Mouse (Mus musculus): ENCODE measurements around the gene Mt2. TPM values are rescaled to one million over a fixed set of nuclear protein-coding genes. Genes with fewer than 3 reads are reported as not detected.
A peak's percentile ranks its signal among the peaks of the same experiment; 100 is the strongest.

Mt2 gene
- polyA plus RNA-seq, 2 experiments, result 1,576 to 2,197 TPM

DNA sequence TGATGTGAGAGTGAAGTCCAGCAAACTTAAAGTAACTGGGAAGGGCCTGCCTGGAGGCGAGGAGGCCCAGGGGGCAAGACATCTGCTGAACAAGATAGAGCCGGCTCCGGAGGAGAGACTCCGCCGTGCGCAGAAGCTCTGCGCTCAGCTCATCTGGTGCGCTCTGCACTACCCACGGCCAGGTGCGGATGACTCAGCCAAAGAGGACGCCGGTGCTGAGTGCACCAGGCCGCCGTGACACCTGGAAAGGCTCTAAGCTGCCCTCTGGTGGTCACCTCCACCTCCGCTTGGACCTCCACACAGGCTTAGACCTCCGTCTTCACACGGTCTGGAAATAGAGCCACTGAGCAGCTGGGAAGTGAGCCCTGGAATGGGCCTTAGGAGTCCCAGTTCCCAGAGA, 14.1 kb downstream of the Mt2 start:
- DNase-seq (ENCODE audit: low read depth in 3 of 3, low spot score in 3 of 3) (peak; percentile 79 to 93 (median 80)), ATAC-seq (ENCODE audit: insufficient read depth) (peak; percentile 84)
- H3K9ac ChIP-seq (replicated peaks), result peak overlapping the region; percentile 75
- no peaks in the 10 kb centered on the region for H3K36me3 ChIP-seq (replicated peaks; ENCODE audit: control insufficient read depth, insufficient read depth, low read depth)
- peaks cover 68 to 75% of the 10 kb centered on the region in 2 experiments for H3K4me1 ChIP-seq (replicated peaks; ENCODE audit: control insufficient read depth in 2 of 2, insufficient read depth in 2 of 2, low read length in 1 of 2)
- peak overlapping the region; percentile 97 for H3K27ac ChIP-seq
- peak overlapping the region; percentile 44 for H3K4me3 ChIP-seq (ENCODE audit: insufficient read depth in 1 of 2, low read depth in 2 of 2, low read length in 2 of 2)
- H3K9me3 ChIP-seq (ENCODE audit: control insufficient read depth, low read length), result no peaks in the 10 kb centered on the region
- H3K27me3 ChIP-seq (ENCODE audit: control insufficient read depth, insufficient read depth, low read length), result no peaks in the 10 kb centered on the region; the same call in 1 of the 2 replicates
- H3K4me2 ChIP-seq (ENCODE audit: low read depth), result peak overlapping the region; percentile 80
- 1% methylated on average over 17 of the region's 17 CpGs for WGBS (ENCODE audit: insufficient replicate concordance)
- peak; percentile 82 for TF ChIP-seq EP300 (IDR thresholded peaks at IDR 0.05; ENCODE audit: low read depth)
- peak; percentile 97 for TF ChIP-seq CTCF (IDR thresholded peaks at IDR 0.05; ENCODE audit: low read depth)

DNA sequence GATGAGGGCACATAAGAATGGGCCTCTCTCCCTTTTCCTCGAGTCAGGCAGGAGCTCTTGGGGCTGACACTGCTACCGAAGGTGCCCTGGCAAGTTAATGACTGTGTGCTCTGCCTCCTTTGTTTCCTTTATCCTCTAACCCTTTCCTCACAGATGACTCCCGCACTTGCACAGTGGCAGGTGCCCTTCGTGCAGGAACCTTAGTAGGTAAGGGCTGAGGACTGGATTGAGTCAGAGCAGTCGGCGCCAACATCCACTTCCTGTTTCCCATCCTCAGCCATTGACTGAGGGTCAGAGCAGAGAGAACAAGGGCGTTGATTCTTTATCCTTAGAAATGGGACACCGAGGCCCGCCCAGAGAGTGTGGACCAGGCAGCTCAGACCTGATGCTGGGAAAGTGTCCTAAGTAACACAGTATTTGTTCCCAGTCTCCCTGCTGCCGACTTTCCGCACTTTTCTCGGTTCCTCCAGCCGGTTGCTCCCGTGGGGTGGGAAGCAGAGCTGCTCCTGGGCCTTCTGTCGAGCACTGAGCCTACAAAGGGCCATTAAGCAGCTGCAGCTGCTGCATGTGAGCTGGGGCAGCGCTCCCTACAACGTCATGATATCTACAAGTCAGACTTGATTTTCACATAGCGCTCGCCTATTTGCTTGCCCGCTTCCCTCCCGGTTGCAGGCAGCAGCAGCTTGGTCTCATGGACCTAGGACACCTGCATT, 15.0 kb downstream of the Mt2 start:
- no peak for TF ChIP-seq CTCF (IDR thresholded peaks at IDR 0.05; ENCODE audit: low read depth)
- no peak for TF ChIP-seq EP300 (IDR thresholded peaks at IDR 0.05; ENCODE audit: low read depth)
- 39% methylated on average over 21 of the region's 21 CpGs for WGBS (ENCODE audit: insufficient replicate concordance)
- Histone ChIP-seq H3K4me3 (ENCODE audit: insufficient read depth in 1 of 2, low read depth in 2 of 2, low read length in 2 of 2) (peak overlapping the region in 1 of 2 experiments; percentile 44; a peak in 2 of 4 replicates), H3K9me3 (ENCODE audit: control insufficient read depth, low read length) (no peaks in the 10 kb centered on the region), H3K36me3 (replicated peaks; ENCODE audit: control insufficient read depth, insufficient read depth, low read depth) (no peaks in the 10 kb centered on the region), H3K9ac (replicated peaks) (peak overlapping the region; percentile 75), H3K4me2 (ENCODE audit: low read depth) (peak overlapping the region; percentile 80), H3K27me3 (ENCODE audit: control insufficient read depth, insufficient read depth, low read length) (no peaks in the 10 kb centered on the region; the same call in 1 of the 2 replicates), H3K27ac (peak overlapping the region; percentile 97), H3K4me1 (replicated peaks; ENCODE audit: control insufficient read depth in 2 of 2, insufficient read depth in 2 of 2, low read length in 1 of 2) (peaks cover 64 to 69% of the 10 kb centered on the region in 2 experiments)
- DNase-seq (ENCODE audit: low read depth in 3 of 3, low spot score in 3 of 3) (no peak), ATAC-seq (ENCODE audit: insufficient read depth) (no peak)

DNA sequence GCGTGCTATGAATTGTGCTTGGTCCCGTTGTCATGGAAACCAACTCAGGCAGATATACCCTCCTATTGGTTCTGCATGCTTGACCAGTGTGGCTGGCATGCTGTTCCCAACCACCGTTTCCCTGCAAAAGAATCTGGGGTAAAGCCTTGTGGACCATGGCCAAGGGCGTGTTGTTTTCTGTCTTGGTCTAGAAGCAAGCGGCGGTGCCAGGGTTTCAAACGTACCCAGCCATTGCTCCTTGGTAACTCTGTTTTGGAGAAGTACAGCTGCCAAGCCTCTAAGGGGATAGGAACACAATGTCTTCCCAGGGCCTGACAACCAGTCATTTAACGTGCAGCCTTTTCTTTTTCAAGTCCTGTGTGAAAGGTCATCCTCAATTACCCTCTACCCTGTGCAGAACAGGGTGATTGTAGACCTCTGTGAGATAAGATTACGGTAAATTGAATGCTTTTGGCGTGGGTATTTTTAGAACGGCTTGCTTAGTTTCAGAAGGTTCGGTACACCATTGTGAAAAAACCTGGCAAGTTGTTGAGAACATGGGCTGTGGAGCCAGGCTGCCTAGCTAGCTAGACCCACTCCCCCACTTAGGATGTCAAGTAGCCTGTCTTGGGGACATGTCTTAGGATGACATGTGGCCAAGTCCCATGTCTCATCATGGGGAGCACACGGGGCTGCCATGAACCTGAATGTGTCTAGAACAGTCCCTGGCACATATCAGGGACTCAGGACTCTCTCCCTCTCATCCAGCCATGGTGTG, 17.0 kb downstream of the Mt2 start:
- ATAC-seq (ENCODE audit: insufficient read depth) (no peak), DNase-seq (ENCODE audit: low read depth in 3 of 3, low spot score in 3 of 3) (no peak)
- H3K4me3 ChIP-seq (ENCODE audit: insufficient read depth in 1 of 2, low read depth in 2 of 2, low read length in 2 of 2), result no peak overlapping the region
- no peaks in the 10 kb centered on the region; the same call in 1 of the 2 replicates for H3K27me3 ChIP-seq (ENCODE audit: control insufficient read depth, insufficient read depth, low read length)
- H3K9me3 ChIP-seq (ENCODE audit: control insufficient read depth, low read length), result no peaks in the 10 kb centered on the region
- H3K9ac ChIP-seq (replicated peaks), result no peak overlapping the region
- H3K4me1 ChIP-seq (replicated peaks; ENCODE audit: control insufficient read depth in 2 of 2, insufficient read depth in 2 of 2, low read length in 1 of 2), result peaks cover 48 to 51% of the 10 kb centered on the region in 2 experiments
- H3K4me2 ChIP-seq (ENCODE audit: low read depth), result no peak overlapping the region
- WGBS (ENCODE audit: insufficient replicate concordance), result 52% methylated on average over 13 of the region's 13 CpGs
- no peaks in the 10 kb centered on the region for H3K36me3 ChIP-seq (replicated peaks; ENCODE audit: control insufficient read depth, insufficient read depth, low read depth)
- H3K27ac ChIP-seq, result no peak overlapping the region
- TF ChIP-seq EP300 (IDR thresholded peaks at IDR 0.05; ENCODE audit: low read depth) (no peak), CTCF (IDR thresholded peaks at IDR 0.05; ENCODE audit: low read depth) (no peak)

DNA sequence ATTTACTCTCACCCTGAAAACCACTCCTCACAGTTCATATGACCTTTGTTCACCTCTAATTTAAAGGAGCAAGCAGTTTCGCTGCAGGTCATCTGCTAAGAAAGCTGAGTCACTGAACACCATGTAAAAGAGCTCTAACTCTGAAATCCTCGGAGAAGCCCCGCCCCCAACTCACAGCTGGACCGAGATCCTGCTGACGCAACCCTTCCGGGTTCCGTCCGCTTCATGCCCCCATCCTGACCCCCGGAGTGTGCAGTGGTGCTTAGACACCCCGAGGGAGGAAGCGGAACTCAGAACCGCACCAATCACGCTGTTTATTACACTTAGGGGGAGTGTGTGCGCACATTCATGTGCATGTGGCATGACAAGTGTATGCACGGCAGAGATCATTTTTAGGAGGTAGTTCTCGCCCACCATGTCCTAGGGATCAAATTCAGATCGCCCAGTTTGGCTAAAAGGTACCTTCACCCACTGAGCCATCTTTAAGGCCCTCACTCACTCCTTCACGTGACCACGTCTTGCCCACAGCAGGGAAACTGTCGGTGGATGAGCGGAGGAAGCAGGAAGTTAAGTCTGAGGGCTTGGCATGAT, 18.7 kb downstream of the Mt2 start:
- no peak for TF ChIP-seq CTCF (IDR thresholded peaks at IDR 0.05; ENCODE audit: low read depth)
- TF ChIP-seq EP300 (IDR thresholded peaks at IDR 0.05; ENCODE audit: low read depth), result no peak
- H3K27ac ChIP-seq, result no peak overlapping the region; the same call in 1 of the 2 replicates
- no peaks in the 10 kb centered on the region; the same call in 1 of the 2 replicates for H3K27me3 ChIP-seq (ENCODE audit: control insufficient read depth, insufficient read depth, low read length)
- DNase-seq (ENCODE audit: low read depth in 3 of 3, low spot score in 3 of 3), result peak in 2 of 3 experiments; percentile 73 to 77
- peak; percentile 34; the same call in 1 of the 2 replicates for ATAC-seq (ENCODE audit: insufficient read depth)
- H3K9me3 ChIP-seq (ENCODE audit: control insufficient read depth, low read length), result no peaks in the 10 kb centered on the region
- H3K4me1 ChIP-seq (replicated peaks; ENCODE audit: control insufficient read depth in 2 of 2, insufficient read depth in 2 of 2, low read length in 1 of 2), result peaks cover 32 to 37% of the 10 kb centered on the region in 2 experiments
- H3K9ac ChIP-seq (replicated peaks), result peak overlapping the region; percentile 73
- H3K4me3 ChIP-seq (ENCODE audit: insufficient read depth in 1 of 2, low read depth in 2 of 2, low read length in 2 of 2), result peak overlapping the region; percentile 56 to 65
- 8% methylated on average over 21 of the region's 21 CpGs for WGBS (ENCODE audit: insufficient replicate concordance)
- H3K36me3 ChIP-seq (replicated peaks; ENCODE audit: control insufficient read depth, insufficient read depth, low read depth), result no peaks in the 10 kb centered on the region
- peak overlapping the region; percentile 74 for H3K4me2 ChIP-seq (ENCODE audit: low read depth)
